Mouse (Mus musculus) spleen, postnatal 14 days (tissue): Measurements from ENCODE around the gene Vmn1r208.
"Not testable (repeated sequence)": the region's sequence is repeated elsewhere in the genome, so short reads cannot be mapped to it uniquely, and the experiment has no call there.

ENCODE experiments used
- DNase-seq, 2 experiments: peaks; one replicate each; pipeline ENCODE4 v3.0.0; 2021 to 2022; ENCODE audit warnings: low spot score in 2 of 2

The Vmn1r208 gene

DNA sequence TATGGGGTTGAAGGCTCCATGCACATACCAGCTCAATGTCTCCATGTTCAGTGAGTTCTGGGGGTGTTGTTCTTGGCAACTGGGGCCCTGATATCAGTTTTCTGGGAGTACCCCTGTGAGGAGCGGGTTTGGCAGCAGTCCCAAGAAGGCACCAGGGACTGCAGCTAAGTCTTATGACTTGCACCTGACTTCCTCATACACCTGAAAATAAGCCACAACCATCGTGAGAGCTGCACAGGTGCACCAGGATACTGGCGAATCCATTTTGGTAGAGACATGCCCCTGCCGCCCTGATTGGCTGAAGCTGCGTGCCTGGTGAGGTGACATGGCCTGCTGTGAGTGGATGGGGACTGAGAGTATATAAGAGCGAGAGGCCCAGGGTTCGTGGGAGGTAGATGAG is at the start of gene Vmn1r208:
TSS of gene Vmn1r208 (minus strand) at position 101 of the 400 bp plus-strand sequence.
- DNase-seq, result not testable (repeated sequence)

DNA sequence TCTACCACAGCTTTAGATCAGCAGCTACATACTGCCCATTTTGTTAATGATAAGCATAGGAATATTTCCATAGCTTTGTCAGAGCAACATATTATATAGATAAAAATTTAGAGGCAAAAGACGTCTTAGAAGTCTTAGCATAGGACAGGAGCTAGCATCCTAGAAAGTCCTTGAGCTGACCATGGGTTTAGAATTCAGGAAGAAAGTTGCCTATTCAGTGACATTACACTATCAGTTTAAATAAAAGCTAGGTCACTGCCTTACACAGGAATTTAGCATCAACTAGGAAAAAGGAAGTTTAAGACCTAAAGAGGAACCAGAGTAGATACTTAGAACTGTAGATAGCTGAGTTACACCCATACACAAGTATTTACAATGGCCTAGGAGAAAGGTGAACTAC is 44.4 kb upstream of the Vmn1r208 start:
- not testable (repeated sequence) for DNase-seq

DNA sequence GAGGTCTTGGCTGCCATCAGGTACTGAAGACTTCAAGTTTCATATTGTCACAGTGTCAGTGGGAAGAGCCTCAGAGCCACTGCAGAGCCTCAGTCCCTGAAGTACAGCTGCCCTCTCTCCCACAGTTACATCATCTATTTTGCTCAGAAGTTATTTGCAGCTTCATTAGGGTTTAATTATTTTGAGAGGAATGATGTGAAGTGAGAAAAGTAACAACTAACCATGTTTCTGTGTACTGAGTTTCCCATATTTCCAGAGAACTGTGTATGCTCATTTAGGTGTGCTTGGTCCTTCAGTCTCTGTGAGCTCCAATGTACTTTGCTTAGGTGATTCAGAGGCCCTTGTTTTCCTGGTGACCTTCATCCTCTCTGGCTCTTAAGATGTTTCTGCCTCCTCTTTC is 32.4 kb upstream of the Vmn1r208 start, which contains the start of gene Vmn1r209:
TSS of gene Vmn1r209 (minus strand) at position 101 of the 400 bp plus-strand sequence.
- not testable (repeated sequence) for DNase-seq

DNA sequence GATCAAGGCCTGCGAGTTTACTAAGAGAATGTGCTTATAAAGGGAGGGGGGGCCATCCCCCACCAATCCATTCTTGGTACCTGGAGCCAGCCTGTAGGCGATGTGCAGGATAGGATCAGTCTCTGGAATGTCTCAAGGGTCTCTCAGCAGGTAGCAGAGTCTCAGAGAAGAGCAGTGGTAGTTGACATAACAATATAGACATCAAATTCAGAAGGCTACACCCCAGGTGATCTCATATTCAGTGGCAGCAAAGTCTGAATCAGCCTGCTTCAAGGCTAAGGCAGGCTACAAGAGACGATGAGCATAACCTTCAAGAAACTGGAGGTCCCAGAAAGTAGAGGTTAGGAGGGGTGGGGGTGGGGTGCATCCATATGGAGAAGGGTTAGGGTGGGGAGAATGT is 10.9 kb upstream of the Vmn1r208 start:
- DNase-seq, result not testable (repeated sequence)

DNA sequence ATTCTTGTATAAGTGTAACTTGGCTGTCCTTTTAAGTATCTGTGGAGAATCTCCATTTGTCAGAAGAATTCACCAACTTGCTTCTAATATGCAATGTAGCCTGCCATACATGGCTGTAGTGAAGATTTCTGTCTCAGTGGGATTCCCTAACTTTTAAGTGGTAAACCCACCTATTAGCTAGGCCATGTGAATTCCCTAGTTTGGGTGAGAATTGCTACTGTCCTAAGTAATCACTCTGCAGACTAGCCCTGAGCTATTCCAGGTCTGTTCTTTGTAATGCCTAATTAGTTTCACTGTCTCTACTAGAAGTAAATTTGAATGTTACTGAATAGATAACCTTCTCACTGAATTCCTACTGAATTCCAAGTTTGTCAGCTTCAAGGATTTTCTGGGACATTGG is 7.0 kb upstream of the Vmn1r208 start:
- DNase-seq, result not testable (repeated sequence)

DNA sequence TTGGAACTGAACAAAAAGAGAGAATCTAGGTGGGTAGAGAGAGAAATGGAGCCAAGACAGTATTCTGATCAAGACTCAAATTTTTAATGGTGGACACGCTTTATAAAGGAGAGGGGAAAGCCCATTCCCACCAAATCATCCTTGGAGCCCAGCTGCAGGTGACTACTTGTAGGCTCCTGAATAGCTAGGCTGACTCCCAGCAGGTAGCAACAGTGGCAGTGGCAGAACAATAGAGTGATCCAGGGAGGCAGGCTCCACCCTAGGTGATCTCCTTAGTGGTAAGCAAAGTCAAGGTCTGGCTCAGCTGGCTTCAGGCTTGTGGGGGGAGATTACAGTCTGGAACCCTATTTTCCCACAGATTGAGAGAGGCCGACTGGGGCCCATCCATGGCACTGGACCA is 5.6 kb downstream of the Vmn1r208 start:
- DNase-seq, result not testable (repeated sequence)

DNA sequence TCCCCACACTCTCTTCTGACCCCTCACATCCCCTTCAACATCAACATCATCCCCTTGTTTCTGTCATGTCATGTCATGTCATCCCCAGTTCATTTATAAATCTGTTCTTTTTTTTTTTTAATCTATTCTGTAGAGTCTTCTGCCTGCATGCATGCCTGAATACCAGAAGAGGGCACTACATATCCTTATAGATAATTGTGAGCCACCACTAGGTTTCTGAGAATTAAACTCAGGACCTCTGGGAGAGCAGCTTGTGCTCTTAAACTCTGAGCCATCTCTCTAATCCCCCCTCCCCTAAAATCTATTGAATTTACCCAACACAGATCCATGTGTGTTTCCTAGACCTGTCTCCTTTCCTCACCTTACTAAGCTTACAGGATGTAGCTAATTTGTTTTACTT is 29.7 kb downstream of the Vmn1r208 start:
- DNase-seq, result no peak

DNA sequence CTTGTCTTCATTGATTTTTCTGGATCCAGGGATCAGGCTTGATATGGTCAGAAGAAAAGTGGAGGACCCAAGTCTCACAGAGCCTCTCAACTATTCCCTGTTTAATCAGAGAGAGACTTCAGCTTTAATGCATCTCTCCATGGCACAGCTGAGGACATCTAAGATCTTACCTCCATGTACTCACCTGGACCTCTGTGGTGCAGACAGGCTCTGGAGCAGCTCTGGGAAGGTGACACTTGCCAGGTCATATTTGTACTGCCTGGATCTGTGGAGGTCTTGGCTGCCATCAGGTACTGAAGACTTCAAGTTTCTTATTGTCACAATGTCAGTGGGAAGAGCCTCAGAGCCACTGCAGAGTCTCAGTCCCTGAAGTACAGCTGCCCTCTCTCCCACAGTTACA is 47.7 kb downstream of the Vmn1r208 start, which contains the start of gene Vmn1r207-ps:
TSS of gene Vmn1r207-ps (minus strand) at position 101 of the 400 bp plus-strand sequence.
- DNase-seq, result not testable (repeated sequence)
